Mouse (Mus musculus) granulocyte monocyte progenitor cell, adult 5-6 weeks (primary cell): Measurements from ENCODE around the gene Tmed8. TPM values are rescaled to one million over a fixed set of nuclear protein-coding genes. Genes with fewer than 3 reads are reported as not detected.
A peak's percentile ranks its signal among the peaks of the same experiment; 100 is the strongest.

Experiments used
- ATAC-seq: replicated peaks from 2 replicates; pipeline ENCODE4 v1.8.0; 2016; ENCODE audit warnings: mild to moderate bottlenecking, moderate TSS enrichment, inconsistent platforms; ENCODE audit not compliant: poor library complexity, severe bottlenecking
- total RNA-seq, 2 experiments: library from RNA; stranded (forward) in 1 of 2; stranded (reverse) in 1 of 2; fragments of 200-712, 200-1000 nt in 1 of 2; fragments of >200 nt in 1 of 2; fragmentation: Nextera tagmentation in 1 of 2; gene quantifications; 2 replicates each; pipeline ENCODE4 v1.2.3; 2014 to 2017

Gene Tmed8
- total RNA-seq, 2 experiments from 2014 or later = 8.0 to 9.6 TPM

- peak; percentile 84 for ATAC-seq
These were observed 24.9 kb downstream of the Tmed8 start for GRCm38 (mm10) chr12:87175194-87175946.

GRCm38 (mm10) chr12:87160815-87161214, 39.4 kb downstream of the Tmed8 start:
- no peak for ATAC-seq

GRCm38 (mm10) chr12:87160310-87160709, 39.9 kb downstream of the Tmed8 start:
- no peak for ATAC-seq

- ATAC-seq = no peak
These were observed 42.2 kb downstream of the Tmed8 start for GRCm38 (mm10) chr12:87158099-87158498.

GRCm38 (mm10) chr12:87157361-87157760, 42.9 kb downstream of the Tmed8 start:
- ATAC-seq = no peak

GRCm38 (mm10) chr12:87154448-87154847, 45.8 kb downstream of the Tmed8 start:
- peak; percentile 78 for ATAC-seq

GRCm38 (mm10) chr12:87149471-87149870, 50.8 kb downstream of the Tmed8 start:
- no peak for ATAC-seq

- ATAC-seq = no peak
These were observed 52.1 kb downstream of the Tmed8 start for GRCm38 (mm10) chr12:87148136-87148535.

- peak; percentile 92 for ATAC-seq
These were observed 52.7 kb downstream of the Tmed8 start, which contains the start of gene Pomt2 for GRCm38 (mm10) chr12:87147395-87148089. Gene Pomt2 (minus strand): TSS chr12:87147968.

GRCm38 (mm10) chr12:87146966-87147365, 53.3 kb downstream of the Tmed8 start, which contains the start of gene Gstz1:
Gene Gstz1 (plus strand): TSS chr12:87147165.
- peak; percentile 86 for ATAC-seq

GRCm38 (mm10) chr12:87142156-87142555, 58.1 kb downstream of the Tmed8 start:
- ATAC-seq = 0 out of 2 replicates have a peak, but pooled peaks have one; percentile 23

GRCm38 (mm10) chr12:87138768-87139167, 61.5 kb downstream of the Tmed8 start:
- no peak for ATAC-seq

GRCm38 (mm10) chr12:87138342-87138701, 61.9 kb downstream of the Tmed8 start:
- no peak for ATAC-seq

- ATAC-seq = no peak
These were observed 62.6 kb downstream of the Tmed8 start for GRCm38 (mm10) chr12:87137439-87138341.

- no peak for ATAC-seq
These were observed 67.5 kb downstream of the Tmed8 start for GRCm38 (mm10) chr12:87132784-87133183.

- no peak for ATAC-seq
These were observed 68.0 kb downstream of the Tmed8 start for GRCm38 (mm10) chr12:87132210-87132609.

GRCm38 (mm10) chr12:87131619-87132018, 68.6 kb downstream of the Tmed8 start:
- peak; percentile 35; the same call in 1 of the 2 replicates for ATAC-seq

GRCm38 (mm10) chr12:87131181-87131580, 69.1 kb downstream of the Tmed8 start:
- no peak for ATAC-seq

GRCm38 (mm10) chr12:87130224-87130623, 70.0 kb downstream of the Tmed8 start:
- ATAC-seq = no peak

- ATAC-seq = no peak
These were observed 73.0 kb downstream of the Tmed8 start for GRCm38 (mm10) chr12:87127256-87127655.
